Mouse (Mus musculus) left cerebral cortex, postnatal 36 days (tissue): ENCODE measurements at regions not wholly inside any gene's neighbourhood (a gene's known extent, or its start where the extent isn't known, plus 50 kb on each side); places are given as distances from the start of the nearest gene placed in this dataset.

ENCODE experiments used
- DNase-seq, 2 experiments: peaks; one replicate each; pipeline ENCODE4 v3.0.0; 2021 to 2022; ENCODE audit warnings: low spot score in 2 of 2, mixed read lengths in 1 of 2
- intact Hi-C: fragments of 180-260 bp; cut with DNase I; formaldehyde crosslinking; loops from one replicate; pipeline ENCODE4 v1.15.1; 2025

DNA sequence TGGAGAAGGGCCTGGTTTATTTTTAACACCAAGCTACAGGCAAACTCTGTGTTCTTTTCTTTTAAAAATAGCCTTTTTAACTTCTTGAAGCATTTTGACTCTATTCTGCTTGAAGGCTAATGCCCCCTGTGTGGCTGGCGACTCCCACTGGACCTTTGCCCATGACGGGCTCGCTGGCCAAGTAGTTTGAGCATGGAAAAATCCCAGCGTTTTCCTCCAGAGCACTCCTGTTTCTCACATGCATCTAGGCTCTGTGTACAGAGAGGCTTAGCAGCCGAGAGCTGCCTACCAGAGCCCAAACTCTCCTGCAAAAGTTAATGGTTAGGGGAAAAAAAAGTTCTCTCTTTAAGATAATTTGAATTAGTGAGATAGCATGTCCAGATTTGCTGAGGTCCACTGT, 52.7 kb upstream of the Anapc15-ps start:
- peak; percentile 47 to 48 for DNase-seq
- intact Hi-C loops = no loop called here

DNA sequence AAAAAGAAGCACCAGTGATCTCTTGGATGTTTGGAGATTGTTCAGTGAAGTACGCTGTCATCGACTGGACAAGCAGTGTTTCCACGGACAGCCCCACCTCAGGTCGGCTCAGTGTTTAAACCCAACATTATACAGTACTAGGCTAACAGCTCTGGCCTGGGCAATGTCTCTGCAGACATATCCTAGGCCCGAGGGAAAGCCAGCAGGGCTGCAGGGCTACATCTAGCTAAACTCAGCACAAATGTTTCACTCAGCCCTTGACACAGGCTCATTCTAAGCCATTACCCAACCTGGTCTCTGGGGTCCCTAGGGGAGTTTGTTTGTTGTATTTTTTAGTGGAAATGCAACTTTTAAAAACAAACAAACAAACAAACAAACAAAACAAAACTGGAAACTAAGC, 52.1 kb upstream of the Anapc15-ps start:
- DNase-seq = no peak
- intact Hi-C loops = no loop called here
